Mouse (Mus musculus): ENCODE results near the gene Vps37b.

The Vps37b gene

DNA sequence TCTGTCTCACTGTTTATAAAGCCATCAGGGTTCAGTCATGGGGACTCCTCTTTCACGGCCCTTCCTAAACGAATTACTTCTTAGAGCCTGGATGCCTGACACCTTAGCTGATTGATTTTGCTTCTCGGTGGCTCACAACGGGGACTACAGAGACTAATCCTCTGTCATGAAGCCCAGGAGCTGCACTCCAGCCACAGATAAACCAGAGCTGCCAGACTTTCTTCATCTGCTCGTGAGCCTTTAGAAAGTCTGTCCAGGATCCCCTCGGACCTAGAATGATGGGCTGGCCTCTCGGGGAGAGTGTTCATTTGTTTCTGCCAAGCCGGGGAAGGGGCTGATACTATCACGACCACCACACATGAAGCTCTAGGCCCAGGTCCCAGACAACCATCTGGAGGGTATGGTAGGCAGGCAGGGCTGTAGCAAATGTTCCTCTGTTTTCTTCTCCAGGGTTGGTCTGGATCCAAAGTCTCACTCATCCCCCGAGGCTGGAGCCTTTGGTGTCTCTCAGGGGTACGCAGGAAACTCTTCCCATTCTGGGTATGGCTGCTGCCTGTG lies 13.5 kb upstream of the Vps37b start:
- DNase-seq, result no peak

DNA sequence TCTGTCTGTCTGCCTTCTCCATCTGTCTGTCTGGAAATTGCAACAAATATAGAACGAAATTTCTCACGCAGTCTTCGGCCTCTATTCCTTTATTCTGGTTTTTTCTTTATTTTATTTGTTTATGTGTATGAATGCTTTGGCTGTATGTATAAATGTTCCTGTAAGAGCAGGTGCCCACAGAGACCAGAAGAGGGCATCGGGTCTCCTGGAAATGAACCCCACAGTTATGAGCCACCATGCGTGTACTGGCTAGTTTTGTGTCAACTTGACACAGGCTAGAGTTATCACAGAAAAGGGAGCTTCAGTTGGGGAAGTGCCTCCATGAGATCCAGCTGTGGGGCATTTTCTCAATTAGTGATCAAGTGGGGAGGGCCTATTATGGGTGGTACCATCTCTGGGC lies 11.9 kb upstream of the Vps37b start:
- no peak for DNase-seq

DNA sequence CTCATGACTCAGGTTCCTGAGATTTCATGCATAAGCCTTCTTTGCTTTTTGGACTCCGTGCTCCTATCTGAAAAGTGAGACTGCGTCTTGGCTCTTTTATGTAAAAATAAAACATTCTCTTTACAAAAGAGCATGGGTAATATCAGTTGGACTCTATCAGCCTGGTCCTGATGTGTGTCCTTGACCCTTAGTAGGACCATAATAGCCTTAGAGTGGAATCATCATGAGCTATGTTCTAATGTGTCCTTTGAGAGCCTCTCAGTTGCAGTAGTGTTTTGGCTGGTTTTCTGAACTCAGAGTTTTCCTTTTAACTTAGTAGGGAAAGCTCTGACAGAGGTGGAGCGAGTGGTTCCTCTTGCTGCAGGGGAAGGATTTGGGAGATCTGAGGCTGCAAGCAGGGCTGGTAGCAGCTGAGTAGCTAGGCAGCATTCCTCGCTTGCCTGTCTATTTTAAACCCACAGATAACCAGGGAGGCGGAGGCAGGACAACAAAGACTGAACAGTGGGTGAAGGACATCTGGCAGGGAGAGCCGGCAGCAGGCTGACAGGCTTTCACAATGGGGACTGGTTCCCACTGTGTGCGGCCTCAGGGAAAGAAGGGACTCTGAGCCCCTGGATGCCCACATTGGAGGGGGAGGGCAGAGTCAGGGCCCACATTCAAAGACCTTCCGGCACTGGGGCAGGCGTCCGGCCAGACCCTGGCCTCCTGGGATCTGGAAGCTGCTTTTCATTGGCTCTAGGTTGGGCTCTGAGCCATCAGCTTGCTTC lies 11.3 kb upstream of the Vps37b start:
- no peak for DNase-seq

- no peak for DNase-seq
These were observed 9.0 kb upstream of the Vps37b start for GRCm38 (mm10) chr5:124041097-124041496.

GRCm38 (mm10) chr5:124039602-124040001 lies 7.5 kb upstream of the Vps37b start:
- no peak for DNase-seq

DNA sequence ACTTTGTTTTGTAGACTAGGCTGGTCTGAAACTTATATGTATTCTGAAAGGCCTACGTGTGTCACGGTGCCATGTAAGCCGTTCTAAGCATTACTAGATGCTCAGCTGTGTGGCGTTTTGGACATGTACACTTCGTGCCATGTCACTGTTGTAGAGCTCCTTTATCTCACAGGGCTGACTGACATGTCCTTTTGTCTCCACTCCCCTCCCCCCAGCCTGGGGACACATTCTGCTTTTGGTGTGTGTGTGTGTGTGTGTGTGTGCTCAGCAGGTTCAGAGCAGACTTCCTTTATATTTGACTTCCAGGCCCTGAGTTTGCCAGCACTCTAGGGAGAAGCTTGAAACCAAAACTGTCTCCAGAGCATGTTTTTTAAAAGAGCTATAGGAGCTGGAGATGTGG lies 4.8 kb upstream of the Vps37b start:
- no peak for DNase-seq

DNA sequence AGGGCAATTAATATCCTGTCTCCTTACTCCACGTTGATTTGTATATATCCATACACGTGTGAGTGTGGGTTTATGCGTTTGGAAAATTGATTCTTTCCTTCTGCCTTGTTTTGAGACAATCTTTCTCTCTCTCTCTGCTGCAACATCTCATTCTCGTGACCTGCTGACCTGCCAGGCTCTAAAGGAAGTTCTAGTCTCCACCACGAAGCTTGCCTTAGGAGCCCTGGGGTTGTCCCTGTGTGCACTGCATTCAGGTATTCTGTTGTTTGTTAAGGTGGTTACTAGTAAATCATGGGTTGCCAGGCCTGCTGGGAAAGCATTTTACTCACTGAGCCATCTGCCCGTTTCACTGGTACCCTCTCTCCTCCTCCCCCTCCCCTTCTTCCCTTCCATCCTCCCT lies 4.3 kb upstream of the Vps37b start:
- DNase-seq, result no peak

DNA sequence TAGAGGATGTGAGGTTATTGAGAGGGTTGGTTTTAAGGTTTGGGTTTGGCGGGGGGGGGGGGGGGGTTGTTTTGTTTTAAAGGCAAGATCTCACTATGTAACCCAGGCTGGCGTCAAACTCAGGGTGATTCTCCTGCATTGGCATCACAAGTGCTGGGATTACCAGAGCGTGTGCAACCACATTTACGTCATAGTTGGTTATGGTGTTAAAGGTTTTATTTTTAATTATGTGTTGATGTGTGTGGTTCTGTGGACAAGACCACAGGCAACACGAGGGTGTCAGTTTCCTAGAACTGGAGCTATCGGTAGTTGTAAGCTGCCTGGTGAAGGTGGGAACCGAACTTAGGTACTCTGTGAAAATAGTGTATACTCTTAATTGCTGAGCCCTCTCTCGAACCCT lies 3.7 kb upstream of the Vps37b start:
- no peak for DNase-seq

DNA sequence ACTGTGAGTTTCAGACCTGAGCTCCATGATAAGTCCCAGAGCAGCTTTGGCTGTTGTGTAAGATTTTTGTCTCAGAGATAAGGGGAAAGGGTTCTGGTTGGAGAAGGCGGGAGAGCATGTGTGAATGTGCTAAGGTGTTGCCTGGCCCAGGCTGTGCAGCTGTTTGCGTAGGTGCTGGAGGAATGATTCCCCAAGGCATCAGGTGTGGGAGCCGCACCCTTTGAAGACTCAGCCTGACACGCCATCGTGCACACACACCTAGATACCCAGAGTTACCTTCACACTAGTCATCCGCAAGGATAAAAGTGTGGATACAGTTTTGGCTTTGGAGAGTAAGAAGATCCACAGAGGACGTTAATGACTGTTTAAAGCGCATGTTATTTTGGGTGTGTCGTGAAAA lies 3.3 kb upstream of the Vps37b start:
- no peak for DNase-seq

DNA sequence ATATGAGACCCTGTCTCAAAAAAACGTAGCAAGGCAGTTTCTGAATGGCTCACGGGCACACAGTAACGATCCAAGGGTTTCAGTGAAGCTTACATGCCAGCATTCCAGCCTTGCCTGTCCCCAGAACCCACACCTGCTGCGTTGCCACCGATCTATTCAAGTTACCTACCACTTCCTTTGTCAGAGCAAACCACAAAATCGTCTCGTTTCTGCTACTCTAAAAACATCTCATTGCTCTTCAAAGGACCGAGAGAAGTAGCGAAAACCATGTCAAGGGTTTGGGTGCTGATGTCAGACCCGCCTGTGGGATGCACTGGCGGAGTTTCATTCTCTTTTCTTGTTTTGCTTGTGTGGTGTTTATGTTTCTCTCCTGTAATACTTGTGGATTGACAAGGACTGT lies 2.4 kb upstream of the Vps37b start:
- DNase-seq, result no peak

GRCm38 (mm10) chr5:124031068-124031955 lies 758 bp downstream of the Vps37b start:
- no peak for DNase-seq

- DNase-seq, result no peak
These were observed 1.5 kb downstream of the Vps37b start for GRCm38 (mm10) chr5:124030386-124031067.

- no peak for DNase-seq
These were observed 2.6 kb downstream of the Vps37b start for GRCm38 (mm10) chr5:124029220-124030035.

- no peak for DNase-seq
These were observed 3.4 kb downstream of the Vps37b start for GRCm38 (mm10) chr5:124028680-124029079.

DNA sequence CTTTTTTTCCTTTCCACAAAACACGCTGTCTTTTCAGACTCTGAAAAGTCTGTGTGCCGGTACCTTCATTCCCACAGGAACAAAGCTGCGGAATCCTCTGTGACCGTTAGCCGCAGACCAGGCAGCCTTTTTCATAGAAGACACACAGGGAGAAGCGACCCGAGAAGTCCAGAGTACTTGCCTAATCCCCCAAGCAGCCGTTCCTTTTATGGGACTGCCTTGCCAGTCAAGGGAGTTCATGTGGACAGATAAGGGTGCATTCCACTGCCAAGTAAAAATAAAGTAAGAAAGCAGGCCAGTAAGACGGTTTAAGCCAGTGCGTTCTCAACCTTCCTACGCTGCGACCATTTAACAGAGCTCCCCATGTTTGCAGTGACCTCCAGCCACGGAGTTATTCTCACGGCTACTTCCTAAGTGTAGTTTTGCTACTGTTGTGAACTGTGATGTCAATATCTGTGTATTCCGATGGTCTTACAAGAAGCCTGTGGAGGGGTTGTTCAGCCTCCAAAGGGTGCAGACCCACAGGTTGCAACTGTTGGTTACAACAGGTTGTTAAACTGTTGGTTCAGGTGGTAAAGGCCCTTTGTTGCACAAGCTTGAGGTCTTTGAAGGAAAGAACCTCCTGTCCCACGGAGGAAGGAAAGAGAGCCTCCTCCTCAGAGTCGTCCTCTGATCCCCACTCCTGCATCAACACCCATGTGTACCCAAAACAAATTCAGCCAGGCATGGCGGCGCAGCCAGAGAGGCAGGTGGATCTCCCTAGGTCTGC lies 4.2 kb downstream of the Vps37b start:
- no peak for DNase-seq

GRCm38 (mm10) chr5:124026568-124026967 lies 5.5 kb downstream of the Vps37b start:
- no peak for DNase-seq

GRCm38 (mm10) chr5:124025587-124026441 lies 6.3 kb downstream of the Vps37b start:
- no peak for DNase-seq

- no peak for DNase-seq
These were observed 6.9 kb downstream of the Vps37b start for GRCm38 (mm10) chr5:124025146-124025545.

GRCm38 (mm10) chr5:124024677-124025076 lies 7.4 kb downstream of the Vps37b start:
- peak; percentile 75 for DNase-seq

DNA sequence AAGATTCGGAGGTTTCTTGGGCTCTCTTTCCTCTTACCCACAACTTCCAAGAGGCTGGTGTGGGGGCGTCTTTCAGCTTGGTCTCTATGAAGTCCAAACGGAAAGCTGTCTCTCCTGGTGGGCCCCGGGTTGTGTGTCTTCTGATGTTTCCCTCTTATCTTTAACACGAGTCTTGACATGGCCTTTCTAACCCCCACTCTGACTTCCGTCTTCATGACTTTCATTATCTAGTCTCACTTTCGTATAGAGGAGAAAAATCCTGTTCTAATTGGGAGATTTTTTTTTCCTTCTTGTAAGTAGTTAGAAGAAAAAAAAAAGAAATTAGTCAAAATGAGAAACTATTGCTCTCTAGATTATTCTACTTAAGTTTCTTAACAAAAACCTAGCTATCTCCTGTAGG lies 9.7 kb downstream of the Vps37b start:
- DNase-seq, result no peak

DNA sequence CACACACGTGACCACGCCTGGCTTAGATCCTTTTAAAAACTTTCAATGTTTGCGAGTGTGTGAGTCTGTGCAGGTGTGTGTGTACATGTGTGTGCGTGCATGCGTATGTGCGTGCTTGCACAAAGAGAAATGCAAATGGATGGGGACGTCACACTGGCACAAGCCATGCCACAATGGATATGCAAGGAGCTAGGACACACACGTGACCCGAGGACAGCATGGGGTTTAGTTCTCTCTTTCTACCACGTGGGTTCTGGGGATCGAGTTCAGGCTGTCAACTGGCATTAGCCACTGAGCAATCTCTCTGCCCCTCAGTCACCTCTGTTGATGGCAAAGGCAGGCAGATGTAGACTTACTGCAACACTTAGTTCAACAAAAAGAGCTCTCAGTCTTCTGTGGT lies 10.4 kb downstream of the Vps37b start:
- peak; percentile 4 for DNase-seq
